Mouse (Mus musculus): ENCODE measurements around the gene Henmt1. TPM values are rescaled to one million over a fixed set of nuclear protein-coding genes. Genes with fewer than 3 reads are reported as not detected.
A peak's percentile ranks its signal among the peaks of the same experiment; 100 is the strongest.

The Henmt1 gene
- total and polyA plus RNA-seq, 3 experiments: 0.08 TPM; not detected in 2

- peaks cover 9 to 10% of the 10 kb centered on the region in 2 experiments for H3K4me1 ChIP-seq (ENCODE audit: control insufficient read depth in 1 of 2, insufficient read depth in 2 of 2, low read length in 2 of 2)
- no peak overlapping the region for H3K4me3 ChIP-seq (ENCODE audit: control insufficient read depth in 1 of 2, insufficient read depth in 1 of 2, low read depth in 2 of 2, low read length in 2 of 2)
- H3K9me3 ChIP-seq (replicated peaks; ENCODE audit: insufficient read depth, low read length): no peaks in the 10 kb centered on the region
- no peak overlapping the region for H3K27ac ChIP-seq (ENCODE audit: control insufficient read depth, low read depth, low read length)
- no peak overlapping the region for H3K9ac ChIP-seq (ENCODE audit: control insufficient read depth, low read depth, low read length, poor library complexity, severe bottlenecking)
- no peak for TF ChIP-seq TBP (IDR thresholded peaks at IDR 0.05; ENCODE audit: low read depth, low read length)
- 0 out of 2 replicates have a peak, but pooled peaks have one; percentile 3 for TF ChIP-seq ETS1 (IDR thresholded peaks at IDR 0.05; ENCODE audit: low read depth, low read length)
- peak; percentile 21 for DNase-seq (ENCODE audit: low read depth, low spot score)
- no peaks in the 10 kb centered on the region for H3K79me2 ChIP-seq (ENCODE audit: control insufficient read depth, insufficient read depth, low read length, poor library complexity)
- peaks cover 0 to 18% of the 10 kb centered on the region in 2 experiments; a peak in 2 of 4 replicates for H3K36me3 ChIP-seq (ENCODE audit: control insufficient read depth in 1 of 2, insufficient read depth in 2 of 2, low read length in 2 of 2)
- H3K27me3 ChIP-seq (ENCODE audit: control insufficient read depth in 1 of 2, insufficient read depth in 2 of 2, low read length in 2 of 2): no peaks in the 10 kb centered on the region
Measured at GRCm38 (mm10) chr3:108981946-108982345, 42.3 kb downstream of the Henmt1 start.

- Histone ChIP-seq H3K27me3 (ENCODE audit: control insufficient read depth in 1 of 2, insufficient read depth in 2 of 2, low read length in 2 of 2) (no peaks in the 10 kb centered on the region), H3K9ac (ENCODE audit: control insufficient read depth, low read depth, low read length, poor library complexity, severe bottlenecking) (no peak overlapping the region), H3K4me3 (ENCODE audit: control insufficient read depth in 1 of 2, insufficient read depth in 1 of 2, low read depth in 2 of 2, low read length in 2 of 2) (no peak overlapping the region), H3K36me3 (ENCODE audit: control insufficient read depth in 1 of 2, insufficient read depth in 2 of 2, low read length in 2 of 2) (peaks cover 0 to 18% of the 10 kb centered on the region in 2 experiments; a peak in 2 of 4 replicates), H3K9me3 (replicated peaks; ENCODE audit: insufficient read depth, low read length) (no peaks in the 10 kb centered on the region), H3K27ac (ENCODE audit: control insufficient read depth, low read depth, low read length) (peak overlapping the region; percentile 68), H3K79me2 (ENCODE audit: control insufficient read depth, insufficient read depth, low read length, poor library complexity) (no peaks in the 10 kb centered on the region), H3K4me1 (ENCODE audit: control insufficient read depth in 1 of 2, insufficient read depth in 2 of 2, low read length in 2 of 2) (peaks cover 9 to 10% of the 10 kb centered on the region in 2 experiments)
- peak; percentile 79 for DNase-seq (ENCODE audit: low read depth, low spot score)
- TF ChIP-seq TBP (IDR thresholded peaks at IDR 0.05; ENCODE audit: low read depth, low read length): 0 out of 2 replicates have a peak, but pooled peaks have one; percentile 28
- peak; percentile 69; the same call in 1 of the 2 replicates for TF ChIP-seq MYC (IDR thresholded peaks at IDR 0.05; ENCODE audit: low read depth, low read length)
- no peak for TF ChIP-seq CHD2 (IDR thresholded peaks at IDR 0.05; ENCODE audit: low read length)
- peak; percentile 65 for TF ChIP-seq MAX (IDR thresholded peaks at IDR 0.05; ENCODE audit: low read length)
- no peak for TF ChIP-seq POLR2AphosphoS5 (IDR thresholded peaks at IDR 0.05; ENCODE audit: borderline replicate concordance, low read depth, low read length)
- TF ChIP-seq USF2 (IDR thresholded peaks at IDR 0.05; ENCODE audit: borderline replicate concordance in 1 of 2, insufficient read depth in 1 of 2, low read depth in 1 of 2, low read length in 2 of 2): no peak
- peak; percentile 80 for TF ChIP-seq ETS1 (IDR thresholded peaks at IDR 0.05; ENCODE audit: low read depth, low read length)
- no peak for TF ChIP-seq GABPA (IDR thresholded peaks at IDR 0.05; ENCODE audit: low read depth, low read length)
- peak; percentile 76; the same call in 1 of the 2 replicates for TF ChIP-seq MAZ (IDR thresholded peaks at IDR 0.05; ENCODE audit: low read depth, low read length)
- peak; percentile 52; the same call in 1 of the 2 replicates for TF ChIP-seq HCFC1 (IDR thresholded peaks at IDR 0.05; ENCODE audit: low read depth, low read length)
- no peak for TF ChIP-seq MAFK (IDR thresholded peaks at IDR 0.05; ENCODE audit: borderline replicate concordance, low read depth, low read length)
- no peak for TF ChIP-seq E2F4 (IDR thresholded peaks at IDR 0.05; ENCODE audit: borderline replicate concordance, low read depth, low read length)
- TF ChIP-seq SMC3 (IDR thresholded peaks at IDR 0.05; ENCODE audit: low read depth, low read length): no peak
- TF ChIP-seq ZKSCAN1 (IDR thresholded peaks at IDR 0.05; ENCODE audit: low read depth, low read length): no peak
- no peak for TF ChIP-seq UBTF (IDR thresholded peaks at IDR 0.05; ENCODE audit: borderline replicate concordance, insufficient read depth, low read depth, low read length)
- no peak for TF ChIP-seq CHD1 (IDR thresholded peaks at IDR 0.05; ENCODE audit: low read depth, low read length)
- TF ChIP-seq ZMIZ1 (IDR thresholded peaks at IDR 0.05; ENCODE audit: low read depth, low read length): no peak
- peak; percentile 92 for TF ChIP-seq GATA1 (IDR thresholded peaks at IDR 0.05; ENCODE audit: low read depth, low read length)
- no peak for TF ChIP-seq JUND (IDR thresholded peaks at IDR 0.05; ENCODE audit: low read depth, low read length)
- TF ChIP-seq ZNF384 (IDR thresholded peaks at IDR 0.05; ENCODE audit: low read depth, low read length): no peak
- peak; percentile 82 to 86 for TF ChIP-seq EP300 (IDR thresholded peaks at IDR 0.05; ENCODE audit: low read depth in 1 of 2, low read length in 2 of 2)
- TF ChIP-seq TAL1 (IDR thresholded peaks at IDR 0.05; ENCODE audit: low read length): peak; percentile 48
- TF ChIP-seq RAD21 (IDR thresholded peaks at IDR 0.05; ENCODE audit: low read depth, low read length): no peak
- no peak for TF ChIP-seq ZC3H11A (IDR thresholded peaks at IDR 0.05; ENCODE audit: low read depth, low read length)
- peak; percentile 82 for TF ChIP-seq SIN3A (IDR thresholded peaks at IDR 0.05; ENCODE audit: low read length)
- TF ChIP-seq MEF2A (IDR thresholded peaks at IDR 0.05; ENCODE audit: extremely low read depth, insufficient replicate concordance, low read depth, low read length, poor library complexity, severe bottlenecking): no peak
- no peak for TF ChIP-seq MYB (IDR thresholded peaks at IDR 0.05; ENCODE audit: low read depth, low read length)
- TF ChIP-seq KAT2A (conservative IDR thresholded peaks at IDR 0.05; ENCODE audit: low read depth, low read length): no peak
- TF ChIP-seq MXI1 (IDR thresholded peaks at IDR 0.05; ENCODE audit: low read depth, low read length): peak; percentile 67
- peak; percentile 76 for TF ChIP-seq RCOR1 (IDR thresholded peaks at IDR 0.05; ENCODE audit: low read depth, low read length)
- no peak for TF ChIP-seq NRF1 (IDR thresholded peaks at IDR 0.05; ENCODE audit: insufficient read depth, low read depth, low read length, poor library complexity, severe bottlenecking)
Measured at GRCm38 (mm10) chr3:108983989-108984388, 44.3 kb downstream of the Henmt1 start.
